Mouse (Mus musculus) lung, postnatal 36 days (tissue): ENCODE data around the gene Dock1.

Source experiments
- DNase-seq: peaks from one replicate; pipeline ENCODE4 v3.0.0; 2022; ENCODE audit warnings: mixed read lengths

The Dock1 gene

GRCm38 (mm10) chr7:134842751-134843150, 172.3 kb downstream of the Dock1 start:
- DNase-seq = no peak

GRCm38 (mm10) chr7:134862000-134862399, 191.5 kb downstream of the Dock1 start:
- no peak for DNase-seq

- DNase-seq = peak; percentile 53
These were observed 193.7 kb downstream of the Dock1 start for GRCm38 (mm10) chr7:134864175-134864574.

- no peak for DNase-seq
These were observed 202.1 kb downstream of the Dock1 start for GRCm38 (mm10) chr7:134872511-134872910.

- no peak for DNase-seq
These were observed 202.5 kb downstream of the Dock1 start for GRCm38 (mm10) chr7:134872981-134873380.

GRCm38 (mm10) chr7:134878985-134879384, 208.5 kb downstream of the Dock1 start:
- no peak for DNase-seq

- no peak for DNase-seq
These were observed 210.0 kb downstream of the Dock1 start for GRCm38 (mm10) chr7:134880431-134880830.

- no peak for DNase-seq
These were observed 213.1 kb downstream of the Dock1 start for GRCm38 (mm10) chr7:134883516-134883915.

- no peak for DNase-seq
These were observed 222.0 kb downstream of the Dock1 start for GRCm38 (mm10) chr7:134892449-134892871.

- DNase-seq = peak; percentile 21
These were observed 222.5 kb downstream of the Dock1 start for GRCm38 (mm10) chr7:134892972-134893371.

- no peak for DNase-seq
These were observed 224.2 kb downstream of the Dock1 start for GRCm38 (mm10) chr7:134894604-134895003.

GRCm38 (mm10) chr7:134899462-134899861, 229.0 kb downstream of the Dock1 start:
- DNase-seq = no peak

- no peak for DNase-seq
These were observed 231.5 kb downstream of the Dock1 start for GRCm38 (mm10) chr7:134901992-134902391.

GRCm38 (mm10) chr7:134931886-134932285, 261.4 kb downstream of the Dock1 start:
- no peak for DNase-seq

GRCm38 (mm10) chr7:134937471-134937926, 267.0 kb downstream of the Dock1 start:
- no peak for DNase-seq

- peak; percentile 30 for DNase-seq
These were observed 267.6 kb downstream of the Dock1 start, which contains the start of gene Fam196a for GRCm38 (mm10) chr7:134937927-134938609. Fam196a (minus strand) TSS chr7:134938430.

- no peak for DNase-seq
These were observed 271.4 kb downstream of the Dock1 start for GRCm38 (mm10) chr7:134941891-134942290.

- DNase-seq = no peak
These were observed 272.6 kb downstream of the Dock1 start for GRCm38 (mm10) chr7:134943063-134943462.

- no peak for DNase-seq
These were observed 273.2 kb downstream of the Dock1 start for GRCm38 (mm10) chr7:134943701-134944100.

GRCm38 (mm10) chr7:134945925-134946716, 275.7 kb downstream of the Dock1 start:
- DNase-seq = no peak

GRCm38 (mm10) chr7:134959086-134959485, 288.6 kb downstream of the Dock1 start:
- no peak for DNase-seq

GRCm38 (mm10) chr7:134960871-134961270, 290.4 kb downstream of the Dock1 start:
- DNase-seq = no peak

- no peak for DNase-seq
These were observed 291.2 kb downstream of the Dock1 start for GRCm38 (mm10) chr7:134961608-134962007.

- no peak for DNase-seq
These were observed 319.8 kb downstream of the Dock1 start for GRCm38 (mm10) chr7:134990244-134990643.
